Mouse (Mus musculus): ENCODE measurements around the gene Thy1.

Gene Thy1

DNA sequence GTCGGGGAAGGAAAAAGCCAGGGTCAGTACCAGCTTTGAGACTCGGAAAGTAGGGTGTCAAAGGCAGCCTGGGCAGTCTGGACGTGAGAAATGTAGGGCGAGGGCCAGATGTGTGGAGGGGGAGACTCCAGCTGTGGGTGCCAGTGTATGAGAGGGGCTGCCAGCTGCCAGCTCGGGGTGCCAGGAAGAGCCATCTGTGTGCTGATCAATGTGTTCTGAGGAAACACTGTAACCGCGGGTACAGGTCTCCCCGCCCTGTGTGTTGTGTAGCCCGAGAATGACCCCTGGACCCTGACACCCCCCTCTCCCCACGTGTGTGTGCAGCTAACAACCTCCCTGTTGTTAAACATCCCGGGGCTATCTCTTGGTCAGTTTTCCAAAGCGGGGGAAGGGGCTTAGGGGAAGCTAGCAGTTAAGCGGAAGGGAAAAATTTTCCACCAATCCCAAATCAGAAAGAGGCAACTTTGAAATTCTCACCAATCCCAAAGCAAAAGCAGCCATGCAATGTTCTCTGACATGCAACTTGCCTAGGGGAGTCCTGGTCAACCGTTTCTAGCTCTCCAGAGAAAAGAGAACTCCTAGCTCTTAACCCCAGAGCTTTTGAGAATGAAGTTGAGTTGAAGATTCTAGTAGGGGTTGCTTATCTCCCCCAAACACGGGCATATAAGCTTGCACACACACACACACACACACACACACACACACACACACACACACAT lies 24.2 kb downstream of the Thy1 start:
- no peak for DNase-seq (ENCODE audit: low spot score in 2 of 2)

DNA sequence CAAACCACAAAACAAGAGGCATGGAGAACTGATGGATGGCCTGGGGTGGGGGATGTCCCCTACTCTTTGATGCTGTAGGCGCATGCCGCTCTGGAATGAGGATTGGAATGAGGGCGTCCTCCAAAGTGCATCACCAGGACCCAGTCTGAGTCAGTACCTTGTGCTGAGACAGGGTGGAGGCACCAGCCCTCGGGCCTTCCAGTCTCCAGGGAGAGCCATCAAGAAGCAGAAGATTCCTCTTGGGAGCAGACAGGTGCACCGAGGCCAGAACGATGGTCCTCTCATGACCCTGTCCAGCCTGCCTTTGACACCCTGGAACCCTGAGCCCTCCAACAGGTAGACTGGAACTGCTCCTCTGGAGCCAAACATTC lies 24.8 kb downstream of the Thy1 start:
- DNase-seq (ENCODE audit: low spot score in 2 of 2) = no peak

DNA sequence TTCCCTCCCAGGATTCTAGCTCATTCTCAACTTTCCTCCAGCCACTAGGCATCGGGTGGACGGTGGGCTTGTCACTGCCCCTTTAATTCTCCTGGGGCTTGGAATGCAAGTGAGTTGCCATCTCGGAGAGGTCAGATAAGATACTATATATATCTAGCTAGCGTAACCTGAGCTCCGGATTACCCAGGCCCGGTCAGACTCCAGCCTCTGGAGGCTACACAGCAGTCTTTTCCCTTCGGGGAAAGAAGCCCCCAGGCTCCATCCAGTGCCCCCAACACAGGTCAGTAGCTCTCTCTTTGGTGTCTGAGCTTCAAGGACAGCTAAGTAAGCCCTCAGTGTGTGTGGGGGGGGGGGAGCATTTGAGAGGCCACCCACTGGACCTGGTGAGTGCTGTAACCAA lies 26.1 kb downstream of the Thy1 start:
- DNase-seq (ENCODE audit: low spot score in 2 of 2) = no peak

DNA sequence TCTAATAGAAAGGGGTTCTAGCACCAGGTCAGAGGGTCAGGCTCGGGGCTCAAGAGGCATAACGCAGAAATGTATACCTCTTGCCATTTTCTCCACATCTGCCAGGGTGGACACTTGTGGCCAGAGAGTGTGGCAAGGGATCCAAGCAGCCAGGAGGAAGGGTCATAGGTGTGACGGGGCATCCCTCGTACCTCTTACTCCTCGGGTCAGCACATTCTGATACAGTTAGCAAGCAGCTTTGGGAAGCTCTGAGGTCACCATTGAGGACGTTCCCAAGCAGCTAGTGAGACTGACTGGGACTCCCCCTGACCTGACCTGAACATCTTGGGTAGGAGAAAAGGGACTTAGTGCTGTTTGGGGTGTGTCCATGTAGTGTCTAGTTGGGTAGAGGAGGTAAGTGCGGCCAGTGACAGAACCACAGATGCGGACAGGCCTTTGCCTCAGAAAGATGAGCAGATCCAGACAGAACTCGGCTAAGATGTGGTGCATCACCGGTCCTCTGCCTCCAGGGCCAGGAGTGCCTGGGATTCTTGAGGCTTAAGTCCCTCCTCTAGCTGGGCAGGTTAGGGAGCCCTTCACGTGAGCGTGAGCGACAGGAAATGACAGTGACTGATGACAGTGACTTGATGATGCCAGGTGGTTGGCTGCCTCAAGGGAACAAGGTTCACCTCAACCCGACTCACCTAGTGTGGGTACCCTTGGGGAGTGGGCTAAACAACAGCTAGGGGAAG lies 27.1 kb downstream of the Thy1 start:
- no peak for DNase-seq (ENCODE audit: low spot score in 2 of 2)

DNA sequence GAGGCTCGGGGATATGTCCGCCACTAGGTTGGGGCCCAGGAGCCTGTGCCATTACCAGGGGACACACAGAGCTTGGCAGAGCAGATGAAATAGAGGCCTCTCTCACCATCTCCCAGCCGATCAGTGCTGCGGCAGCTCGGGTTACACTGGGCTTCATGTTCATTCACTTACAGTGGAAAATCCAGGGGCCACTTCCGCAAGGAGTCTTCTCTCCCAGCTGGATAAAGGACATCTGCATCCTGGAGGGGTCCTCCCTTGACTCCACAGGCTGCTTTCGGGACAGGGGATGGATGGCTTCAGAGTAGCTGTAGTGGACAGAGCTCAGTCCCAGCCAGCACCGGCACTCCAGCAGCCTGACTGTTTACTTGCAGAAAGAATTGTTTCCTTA lies 27.7 kb downstream of the Thy1 start:
- no peak for DNase-seq (ENCODE audit: low spot score in 2 of 2)

DNA sequence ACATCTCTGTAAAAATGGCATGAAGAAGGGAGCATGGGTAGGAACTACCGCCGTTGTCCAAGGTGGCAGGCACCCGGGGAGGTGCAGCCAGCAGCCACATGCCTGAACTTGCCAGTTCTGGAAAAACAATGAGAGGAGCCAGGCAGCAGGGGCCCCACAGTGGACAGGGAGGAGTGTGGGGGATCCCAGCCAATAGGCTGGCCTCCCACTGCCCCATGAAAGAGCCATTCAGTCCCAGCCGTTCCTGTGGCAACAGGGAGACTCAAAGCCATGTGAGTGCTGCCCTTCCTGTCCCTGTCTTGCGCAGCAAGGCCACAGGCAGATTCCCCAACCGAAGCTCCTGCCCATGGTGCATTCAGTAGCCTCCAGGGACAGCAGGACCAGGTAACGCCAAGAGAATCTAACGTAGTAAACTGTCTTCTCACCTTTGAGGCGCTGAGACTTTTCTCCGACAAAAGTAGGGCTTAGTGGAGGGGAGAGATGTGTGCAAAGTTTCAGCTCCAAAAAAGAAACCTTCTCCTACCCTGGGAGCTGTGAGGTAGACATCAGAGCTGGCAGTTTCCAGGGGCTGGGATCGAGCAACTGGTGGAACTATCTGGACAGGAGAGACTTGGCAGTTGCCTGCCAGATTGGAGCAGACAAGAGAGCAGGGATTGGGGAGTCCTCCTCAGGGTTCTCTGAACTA lies 28.9 kb downstream of the Thy1 start:
- DNase-seq (ENCODE audit: low spot score in 2 of 2) = no peak

DNA sequence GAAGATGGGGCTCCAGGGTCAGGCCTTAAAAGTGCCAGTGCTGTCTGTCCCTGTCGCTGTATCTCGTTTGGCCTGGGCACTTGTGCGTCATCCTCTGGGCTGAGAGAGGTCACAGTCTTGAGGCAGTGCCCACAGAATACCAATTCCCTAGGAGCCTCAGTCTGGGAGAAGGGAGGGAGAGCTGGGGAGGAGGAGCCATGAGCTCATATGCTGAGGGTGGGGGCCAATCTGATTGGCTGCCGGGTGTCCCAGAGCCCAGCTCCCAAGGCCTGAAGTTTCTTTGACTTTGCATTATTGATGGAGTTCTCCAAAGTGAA lies 29.4 kb downstream of the Thy1 start:
- no peak for DNase-seq (ENCODE audit: low spot score in 2 of 2)

DNA sequence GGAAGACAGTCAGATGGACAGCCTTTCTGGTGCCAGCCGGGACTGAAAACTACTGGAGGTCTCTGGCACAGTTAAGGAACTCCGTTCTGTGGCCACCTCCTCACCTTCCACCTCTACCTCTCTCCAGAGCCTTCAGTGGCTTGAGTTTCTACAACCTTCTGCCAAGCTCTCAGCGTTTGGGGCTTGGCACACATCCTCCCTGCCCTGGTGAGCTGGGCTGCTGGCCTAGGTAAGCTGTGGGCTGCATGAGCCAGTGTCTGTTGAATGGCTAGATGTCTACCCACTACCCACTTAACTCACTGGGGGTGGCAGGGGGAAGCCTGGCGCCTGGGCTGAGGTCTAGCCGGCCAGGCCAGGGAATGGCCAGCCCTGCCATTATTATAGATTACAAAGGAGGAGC lies 29.9 kb downstream of the Thy1 start:
- no peak for DNase-seq (ENCODE audit: low spot score in 2 of 2)

DNA sequence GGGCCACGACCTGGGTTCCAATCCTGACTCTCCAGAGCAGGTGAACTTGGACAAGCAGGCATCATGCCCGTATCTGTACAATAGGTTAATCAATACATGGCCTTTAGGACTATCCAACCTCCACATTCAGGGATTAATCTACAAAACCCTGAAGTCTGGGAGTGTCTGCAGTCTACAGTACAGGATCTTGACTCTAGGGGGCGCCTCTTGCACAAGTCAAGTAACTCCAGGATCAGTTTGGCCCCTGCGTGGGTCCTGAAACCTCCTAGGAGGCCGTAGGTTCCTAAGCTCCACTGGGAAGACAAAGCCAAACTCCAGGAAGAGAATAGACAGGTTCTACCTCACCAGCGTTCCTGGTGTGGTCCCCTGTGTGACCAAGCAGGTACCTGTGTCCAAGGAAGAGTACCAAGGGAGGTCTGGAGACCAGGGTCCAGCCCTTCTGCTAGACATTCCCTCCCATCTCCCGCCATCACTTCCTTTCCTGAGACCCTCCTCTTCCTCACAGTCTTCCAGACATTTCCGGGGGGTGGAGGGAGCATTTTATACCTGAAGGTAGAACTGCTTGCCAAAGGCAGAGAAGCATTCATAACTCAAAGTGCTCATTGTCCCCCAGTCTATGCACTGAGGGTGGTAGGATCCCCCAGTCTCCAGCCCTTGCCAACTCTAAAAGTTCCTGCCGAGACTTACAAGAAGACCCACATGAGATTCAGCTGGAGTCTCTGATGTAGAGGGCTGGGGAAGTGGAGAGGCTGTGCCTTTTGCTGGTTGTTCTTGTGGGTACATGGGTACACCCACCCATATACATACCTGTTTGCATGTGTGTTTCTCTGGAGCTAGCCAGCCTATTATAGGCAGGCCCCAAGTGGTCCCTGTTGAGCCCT lies 31.5 kb downstream of the Thy1 start:
- peak in 1 of 2 experiments; percentile 66 for DNase-seq (ENCODE audit: low spot score in 2 of 2)

DNA sequence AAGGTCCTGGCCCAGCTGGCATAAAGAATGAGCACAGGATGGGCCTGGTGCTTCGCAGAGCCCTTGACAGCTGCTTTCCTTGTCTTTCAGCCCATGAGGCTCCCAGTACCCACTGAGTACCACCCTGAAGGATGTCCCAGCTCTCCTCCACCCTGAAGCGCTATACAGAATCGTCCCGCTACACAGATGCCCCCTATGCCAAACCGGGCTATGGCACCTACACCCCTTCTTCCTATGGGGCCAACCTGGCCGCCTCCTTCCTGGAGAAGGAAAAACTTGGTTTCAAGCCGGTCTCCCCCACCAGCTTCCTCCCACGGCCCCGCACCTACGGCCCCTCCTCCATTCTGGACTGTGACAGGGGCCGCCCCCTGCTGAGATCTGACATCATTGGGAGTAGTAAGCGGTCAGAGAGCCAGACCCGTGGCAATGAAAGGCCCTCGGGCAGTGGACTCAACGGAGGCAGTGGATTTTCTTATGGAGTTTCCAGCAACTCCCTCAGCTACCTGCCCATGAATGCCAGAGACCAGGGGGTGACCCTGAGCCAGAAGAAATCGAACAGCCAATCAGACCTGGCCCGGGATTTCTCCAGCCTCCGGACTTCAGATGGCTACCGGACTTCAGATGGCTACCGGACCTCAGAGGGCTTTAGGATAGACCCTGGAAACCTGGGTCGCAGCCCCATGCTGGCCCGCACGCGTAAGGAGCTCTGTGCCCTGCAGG lies 32.3 kb downstream of the Thy1 start:
- DNase-seq (ENCODE audit: low spot score in 2 of 2) = no peak

DNA sequence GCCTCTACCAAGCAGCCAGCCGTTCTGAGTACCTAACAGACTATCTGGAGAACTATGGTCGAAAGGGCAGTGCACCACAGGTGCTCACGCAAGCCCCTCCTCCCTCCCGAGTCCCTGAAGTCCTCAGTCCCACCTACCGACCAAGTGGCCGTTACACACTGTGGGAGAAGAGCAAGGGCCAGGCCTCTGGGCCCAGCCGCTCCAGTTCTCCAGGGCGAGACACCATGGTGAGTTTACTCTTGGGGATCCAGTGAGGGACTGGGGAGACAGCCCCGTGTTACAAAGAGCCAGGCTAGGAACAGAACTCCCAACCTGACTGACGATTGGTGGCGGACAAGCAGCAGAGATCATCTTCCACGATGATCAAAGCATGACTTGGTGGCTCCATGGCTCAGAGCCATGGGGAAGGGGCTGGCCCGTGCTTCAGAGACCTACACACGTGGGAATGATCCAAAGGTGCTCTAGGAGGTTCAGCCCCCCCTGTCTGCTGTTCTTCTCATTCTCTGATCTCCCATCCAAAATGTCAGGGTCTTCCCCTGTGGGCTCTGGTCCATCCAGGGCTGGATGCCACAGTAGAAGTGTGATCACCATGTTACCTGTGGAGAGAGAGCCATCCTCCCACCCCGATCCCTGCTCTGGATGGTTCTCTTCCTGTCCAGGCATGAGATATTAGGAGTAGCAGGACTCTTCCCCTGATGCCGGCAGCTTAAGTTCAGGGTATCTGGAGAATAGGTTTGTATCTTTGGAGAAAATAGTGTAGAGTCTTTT lies 33.0 kb downstream of the Thy1 start:
- no peak for DNase-seq (ENCODE audit: low spot score in 2 of 2)

DNA sequence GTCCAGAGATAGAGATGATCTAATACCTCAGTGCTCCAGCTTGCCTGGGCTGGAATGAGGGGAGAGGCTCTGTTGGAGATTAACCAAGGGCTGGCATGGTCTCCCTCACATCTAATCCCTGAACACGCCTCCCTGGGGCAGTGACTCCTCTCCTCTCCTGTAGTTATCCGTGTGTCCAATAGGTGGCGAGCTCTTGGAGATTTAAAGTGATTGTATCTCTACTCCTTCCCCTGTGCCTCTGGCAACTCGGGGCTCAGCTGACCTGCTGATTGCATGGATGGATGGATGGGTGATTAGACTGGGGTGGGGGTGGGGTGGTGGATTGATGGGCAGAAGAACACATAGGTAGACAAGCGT lies 33.6 kb downstream of the Thy1 start:
- peak in 1 of 2 experiments; percentile 63 for DNase-seq (ENCODE audit: low spot score in 2 of 2)

DNA sequence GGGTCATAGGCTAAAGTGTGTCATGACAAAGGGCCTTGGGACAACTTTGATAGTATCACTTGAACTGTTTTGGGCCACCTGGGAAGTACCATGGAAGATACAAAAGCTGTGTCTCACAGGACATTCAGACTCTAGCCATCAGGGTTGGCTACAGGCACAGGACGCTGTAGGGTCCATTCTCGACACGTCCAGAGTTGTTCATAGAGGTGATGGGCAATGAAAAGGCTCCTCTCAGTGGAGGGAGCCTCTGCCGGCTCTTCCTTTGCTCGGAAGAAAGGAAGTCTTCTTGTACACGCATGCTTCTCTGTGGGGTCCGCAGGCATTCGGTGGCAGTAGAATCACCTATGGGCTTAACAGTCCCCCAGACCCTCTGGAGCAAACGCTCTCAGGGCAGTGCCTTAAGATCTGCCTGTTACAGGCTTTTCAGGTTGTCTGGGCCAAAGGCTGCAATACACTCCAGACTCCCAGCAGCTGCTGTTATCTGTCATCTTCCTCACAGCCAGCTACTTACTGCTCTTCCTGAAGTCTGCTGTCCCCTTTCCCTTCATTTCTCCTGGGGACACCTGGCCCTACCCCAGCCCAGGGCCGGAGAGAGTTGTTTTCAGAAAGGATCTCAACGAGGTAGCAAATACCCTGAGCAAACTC lies 34.2 kb downstream of the Thy1 start:
- no peak for DNase-seq (ENCODE audit: low spot score in 2 of 2)

DNA sequence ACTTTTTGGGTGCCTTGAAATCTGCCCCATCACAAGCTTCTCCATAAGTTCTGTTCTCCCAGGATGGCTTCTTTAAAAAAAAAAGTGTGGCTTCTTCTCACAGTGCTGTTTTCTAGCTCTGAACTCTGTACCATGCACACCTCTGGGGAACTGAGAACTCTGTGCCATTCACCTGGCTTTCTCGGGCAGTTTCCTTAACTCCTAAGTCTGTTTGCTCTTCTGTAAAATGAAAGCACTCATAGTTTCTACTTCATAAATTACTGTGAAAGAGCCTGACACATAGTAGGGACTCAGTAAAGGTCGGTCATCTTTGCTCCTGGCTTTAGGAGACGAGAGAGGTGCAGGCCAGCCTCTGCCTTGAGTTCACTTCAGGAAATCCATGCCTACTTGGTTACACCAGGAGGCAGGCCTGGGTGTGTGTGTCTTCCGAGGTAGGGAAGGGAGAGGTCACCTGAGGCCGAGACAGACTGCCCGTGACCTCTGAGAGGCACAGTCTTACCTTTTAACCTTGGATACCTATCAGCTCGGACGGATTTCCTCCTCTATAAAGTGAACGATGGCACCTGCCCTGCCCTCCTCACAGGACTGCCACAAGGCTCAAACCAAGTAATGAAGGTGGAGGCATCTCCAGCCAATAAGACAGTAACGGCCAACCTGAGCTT lies 35.1 kb downstream of the Thy1 start:
- DNase-seq (ENCODE audit: low spot score in 2 of 2) = no peak

DNA sequence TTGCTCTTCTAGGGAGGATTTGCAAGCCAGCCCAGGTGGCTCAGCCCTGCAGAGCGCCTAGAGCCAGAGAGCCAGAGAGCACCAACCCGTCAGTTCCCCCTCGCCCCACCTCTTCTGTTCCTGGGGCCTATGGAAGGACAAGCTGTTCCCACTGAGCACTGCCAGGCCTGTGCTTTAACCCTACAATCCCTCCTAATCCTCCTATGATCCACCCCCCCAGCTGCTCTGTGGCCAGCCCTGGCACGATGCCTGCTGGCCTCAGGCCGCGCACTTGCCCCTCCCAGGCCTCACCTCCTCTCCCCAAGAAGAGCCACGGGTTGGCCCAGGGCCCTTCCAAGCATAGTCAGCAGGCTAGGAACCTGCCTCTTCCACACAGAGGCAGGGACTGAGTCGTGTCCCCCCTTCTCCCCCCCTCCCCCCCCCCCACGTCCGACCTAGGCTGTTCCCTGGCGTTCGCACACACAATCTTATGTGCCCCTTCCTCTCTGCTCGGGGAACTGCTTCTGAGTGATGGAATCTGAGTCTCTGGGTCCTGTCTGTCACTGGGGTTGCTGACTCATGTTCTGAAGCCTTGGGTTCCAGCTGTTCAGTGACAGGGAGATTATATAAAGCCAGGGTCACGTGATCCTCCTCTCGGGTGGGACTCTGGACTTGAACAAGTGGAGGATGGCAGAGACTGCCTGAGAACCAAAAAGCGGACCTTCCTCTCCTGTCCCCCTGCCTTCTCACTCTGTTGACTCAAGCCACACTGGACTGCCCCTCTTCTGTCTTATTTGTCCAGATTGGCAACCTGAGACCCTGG lies 36.0 kb downstream of the Thy1 start:
- DNase-seq (ENCODE audit: low spot score in 2 of 2) = no peak

DNA sequence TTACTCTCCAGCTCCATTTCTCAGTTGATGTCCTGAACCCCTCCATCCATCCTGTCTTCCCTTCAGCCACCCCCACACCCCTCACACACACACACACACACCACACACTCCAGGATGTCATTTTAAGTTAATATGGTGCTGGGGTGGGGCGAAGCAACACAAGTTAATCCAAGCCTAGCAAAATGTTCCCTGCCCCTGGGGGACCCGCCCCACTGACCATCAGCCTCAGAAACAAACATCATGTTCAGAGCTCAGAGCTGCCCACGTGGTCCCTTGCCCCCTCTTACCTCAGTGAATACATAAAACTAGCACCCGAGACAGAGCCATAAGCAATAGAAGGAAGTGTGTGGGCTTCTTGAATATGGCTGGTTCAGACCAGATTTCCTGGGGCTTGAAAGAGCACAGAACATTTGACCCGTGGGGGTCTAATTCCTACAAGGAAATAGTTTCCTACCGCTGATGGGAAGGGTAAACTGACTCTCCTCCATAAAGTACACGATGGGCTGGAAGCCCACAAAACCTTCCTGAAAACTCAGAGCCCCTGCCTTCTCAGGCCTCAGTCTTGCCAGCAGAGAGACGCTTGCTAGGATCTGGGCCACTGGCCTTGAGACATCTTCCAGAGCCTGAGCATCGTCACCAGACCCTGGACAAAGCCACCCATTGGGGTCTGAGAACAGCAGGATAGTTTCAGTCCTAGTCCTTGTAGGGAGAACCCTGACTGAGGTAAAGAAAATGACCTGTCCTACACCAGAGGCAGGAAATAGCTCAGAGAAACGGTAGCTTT lies 37.0 kb downstream of the Thy1 start:
- no peak for DNase-seq (ENCODE audit: low spot score in 2 of 2)

DNA sequence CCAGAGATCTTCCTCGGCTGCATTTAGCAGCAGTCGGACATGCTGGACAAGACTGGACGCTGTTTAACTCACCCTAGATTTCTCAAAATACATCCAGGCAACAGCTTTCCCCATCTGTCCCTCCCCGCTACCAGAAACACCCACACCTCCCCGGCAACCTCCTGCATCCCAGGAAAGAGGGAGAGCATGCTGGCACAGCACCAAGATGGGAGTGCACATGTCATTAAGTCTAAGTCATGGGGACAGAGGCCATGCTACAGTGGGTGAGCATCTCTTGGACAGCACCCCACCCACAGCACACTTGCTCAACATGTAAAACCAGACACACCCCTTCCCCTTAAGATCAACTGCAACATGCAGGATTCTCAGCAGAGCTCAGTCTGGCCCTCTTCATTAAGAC lies 37.8 kb downstream of the Thy1 start:
- peak in 1 of 2 experiments; percentile 13 for DNase-seq (ENCODE audit: low spot score in 2 of 2)

DNA sequence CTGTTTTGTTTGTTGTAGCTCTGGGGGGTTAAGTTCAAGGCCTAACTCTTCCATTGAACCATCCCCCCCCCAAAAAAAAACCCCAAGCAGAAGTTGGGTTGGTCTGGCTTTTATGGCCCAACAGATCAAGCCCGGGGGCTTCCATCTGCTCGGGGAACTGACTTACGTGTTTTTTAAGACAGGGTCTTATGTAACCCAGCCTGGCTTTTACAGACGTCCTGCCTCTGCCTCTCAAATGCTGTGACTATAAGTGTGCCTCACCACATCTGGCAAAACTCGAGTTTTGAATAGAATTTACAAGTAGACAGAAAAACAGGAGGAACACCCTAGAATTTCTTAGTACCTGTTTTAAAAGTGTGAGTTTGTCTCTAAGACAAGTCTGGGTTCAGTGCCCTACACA lies 38.4 kb downstream of the Thy1 start:
- DNase-seq (ENCODE audit: low spot score in 2 of 2) = no peak

All from spleen, postnatal 10 days (tissue).